Mouse (Mus musculus) gastrocnemius, adult 2 months (tissue): ENCODE data around the gene Klf3. TPM values are rescaled to one million over a fixed set of nuclear protein-coding genes. Genes with fewer than 3 reads are reported as not detected.

Experiments
- DNase-seq: peaks from one replicate; pipeline ENCODE4 v3.0.0; 2022
- H3K27ac ChIP-seq: fragments of 200-600 bp; 2 replicates; pipeline ENCODE4 v1.8.1; 2022; ENCODE audit warnings: mild to moderate bottlenecking
- H3K4me3 ChIP-seq: fragments of 200-600 bp; 2 replicates; pipeline ENCODE4 v1.8.1; 2022; ENCODE audit warnings: mild to moderate bottlenecking, moderate library complexity
- CTCF ChIP-seq: fragments of 200-600 bp; IDR thresholded peaks from 2 replicates; pipeline ENCODE4 v1.8.1; 2022; ENCODE audit warnings: antibody characterized with exemption, mild to moderate bottlenecking, moderate library complexity
- intact Hi-C: fragments of 180-260 bp; cut with DNase I; formaldehyde crosslinking; loops from one replicate; pipeline ENCODE4 v1.15.1; 2025
- total RNA-seq, 2 experiments: library from RNA; stranded (reverse); gene quantifications; 2 replicates each; pipeline ENCODE4 v1.2.3; 2021

Klf3 gene
- total RNA-seq, 2 experiments from 2014 or later = 18.2 to 20.4 TPM

DNA sequence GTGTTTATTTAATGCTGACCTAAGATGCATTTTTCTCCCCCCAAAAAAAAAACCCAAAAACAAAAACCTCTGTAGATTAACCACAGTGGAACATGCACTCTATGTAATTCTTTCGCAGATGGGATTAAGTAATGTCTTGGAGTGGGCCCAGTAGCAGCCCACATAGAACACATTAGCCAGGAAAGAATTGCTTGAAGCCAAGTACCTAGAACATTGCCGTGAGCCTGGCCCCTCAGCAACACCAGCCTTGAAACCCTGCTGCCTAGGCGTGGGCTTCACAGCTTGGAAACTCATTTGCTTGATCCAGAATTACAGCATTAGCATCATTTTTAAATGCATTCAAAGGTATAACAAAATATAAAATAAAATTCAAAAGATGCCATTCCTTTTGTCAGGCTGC, 21.6 kb downstream of the Klf3 start:
- Histone ChIP-seq H3K27ac (no peak overlapping the region; the same call in 1 of the 2 replicates), H3K4me3 (no peak overlapping the region)
- TF ChIP-seq CTCF = no peak
- no peak for DNase-seq
- intact Hi-C loops = loop anchor here (5.0 kb wide), 1 partner anchor 38 kb away; no protein-coding TSS in a partner anchor

DNA sequence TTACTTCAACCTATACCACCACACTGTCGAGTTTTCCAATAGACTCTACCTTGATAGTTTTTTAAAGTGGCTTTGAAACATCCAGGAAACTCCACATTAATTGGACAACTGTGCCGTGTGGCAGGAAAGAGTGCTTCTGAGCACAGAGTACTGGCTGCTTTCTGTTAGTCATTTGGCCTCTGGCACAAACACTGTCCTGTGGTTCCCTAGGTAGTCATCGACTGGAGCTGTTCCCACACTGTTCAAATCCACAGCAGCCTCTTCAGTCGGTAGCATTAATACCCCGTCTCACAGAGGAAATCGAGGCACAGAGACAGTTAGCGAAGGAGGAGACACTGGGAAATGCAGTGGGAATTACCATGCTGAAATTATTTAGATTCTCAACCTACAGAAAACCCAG, 22.3 kb downstream of the Klf3 start:
- no peak overlapping the region for H3K4me3 ChIP-seq
- intact Hi-C loops = no loop called here
- DNase-seq = no peak
- H3K27ac ChIP-seq = no peak overlapping the region
- TF ChIP-seq CTCF = no peak

DNA sequence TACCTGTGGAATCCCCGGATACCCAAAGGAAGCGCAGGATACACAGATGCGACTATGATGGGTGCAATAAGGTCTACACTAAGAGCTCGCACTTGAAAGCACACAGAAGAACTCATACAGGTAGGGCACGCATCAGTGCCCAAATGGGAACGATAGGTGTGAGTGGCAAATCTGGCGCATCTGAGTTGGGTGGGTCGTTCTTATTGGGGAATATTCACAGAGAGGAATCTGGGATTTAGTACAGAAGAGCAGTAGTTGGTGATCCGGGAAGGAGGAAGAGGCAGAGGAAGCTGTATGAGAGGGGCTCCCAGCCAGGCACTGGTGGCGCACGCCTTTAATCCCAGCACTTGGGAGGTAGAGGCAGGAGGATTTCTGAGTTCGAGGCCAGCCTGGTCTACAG, 24.0 kb downstream of the Klf3 start:
- no peak for DNase-seq
- TF ChIP-seq CTCF = no peak
- intact Hi-C loops = no loop called here
- Histone ChIP-seq H3K4me3 (no peak overlapping the region), H3K27ac (no peak overlapping the region)

- no peak for TF ChIP-seq CTCF
- DNase-seq = no peak
- intact Hi-C loops = no loop called here
- Histone ChIP-seq H3K27ac (no peak overlapping the region), H3K4me3 (no peak overlapping the region)
These were observed 25.1 kb downstream of the Klf3 start for GRCm38 (mm10) chr5:64828314-64828713.

DNA sequence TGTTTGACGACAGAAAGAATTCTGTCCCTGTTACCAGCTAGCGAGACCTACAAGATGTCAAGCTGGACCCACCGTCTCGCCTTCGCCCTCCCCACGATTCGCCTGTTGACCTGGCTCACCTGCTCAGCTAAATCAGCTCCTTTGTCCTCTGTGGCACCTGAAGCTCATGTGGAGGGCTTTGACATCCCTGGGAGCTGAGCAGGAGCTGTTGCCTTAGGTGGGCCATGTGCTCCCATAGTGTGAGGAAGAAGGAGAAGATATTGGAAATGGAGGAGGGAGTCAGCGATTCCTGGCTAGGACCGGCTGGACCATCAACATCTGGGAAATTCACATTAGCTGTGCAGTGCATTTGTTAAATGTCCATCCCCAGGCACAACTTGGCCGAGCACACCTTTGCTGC, 26.4 kb downstream of the Klf3 start:
- intact Hi-C loops = no loop called here
- no peak for TF ChIP-seq CTCF
- Histone ChIP-seq H3K27ac (no peak overlapping the region), H3K4me3 (no peak overlapping the region)
- DNase-seq = no peak

GRCm38 (mm10) chr5:64830773-64831172, 27.6 kb downstream of the Klf3 start:
- no peak for TF ChIP-seq CTCF
- intact Hi-C loops = no loop called here

GRCm38 (mm10) chr5:64833410-64833809, 30.2 kb downstream of the Klf3 start:
- intact Hi-C loops = no loop called here
- no peak for DNase-seq
- Histone ChIP-seq H3K4me3 (no peak overlapping the region), H3K27ac (no peak overlapping the region)
- no peak for TF ChIP-seq CTCF

More at GRCm38 (mm10) chr5:64830773-64831172, 27.6 kb downstream of the Klf3 start:
- H3K4me3 ChIP-seq = no peak overlapping the region
- no peak for DNase-seq
- no peak overlapping the region for H3K27ac ChIP-seq

DNA sequence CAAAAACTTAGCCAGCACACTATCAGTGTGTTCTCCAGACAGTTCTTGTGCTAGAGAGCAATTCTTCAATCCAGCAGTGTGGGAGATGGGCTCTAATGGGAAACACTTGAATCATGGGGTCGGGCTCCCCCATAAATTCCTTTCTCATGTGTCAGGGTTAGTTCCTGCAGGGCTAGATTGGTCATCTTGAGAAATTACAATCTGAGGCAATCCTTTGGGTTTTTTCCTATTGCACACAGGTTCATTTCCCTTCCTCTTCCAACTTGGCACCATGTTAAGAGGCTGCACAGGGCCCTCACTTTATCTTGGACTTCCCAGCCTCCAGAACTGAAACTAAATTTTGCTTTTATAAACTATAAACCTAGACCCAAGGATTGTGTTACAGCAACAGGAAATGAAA, 31.0 kb downstream of the Klf3 start:
- Histone ChIP-seq H3K27ac (no peak overlapping the region), H3K4me3 (no peak overlapping the region)
- intact Hi-C loops = no loop called here
- TF ChIP-seq CTCF = no peak
- no peak for DNase-seq

DNA sequence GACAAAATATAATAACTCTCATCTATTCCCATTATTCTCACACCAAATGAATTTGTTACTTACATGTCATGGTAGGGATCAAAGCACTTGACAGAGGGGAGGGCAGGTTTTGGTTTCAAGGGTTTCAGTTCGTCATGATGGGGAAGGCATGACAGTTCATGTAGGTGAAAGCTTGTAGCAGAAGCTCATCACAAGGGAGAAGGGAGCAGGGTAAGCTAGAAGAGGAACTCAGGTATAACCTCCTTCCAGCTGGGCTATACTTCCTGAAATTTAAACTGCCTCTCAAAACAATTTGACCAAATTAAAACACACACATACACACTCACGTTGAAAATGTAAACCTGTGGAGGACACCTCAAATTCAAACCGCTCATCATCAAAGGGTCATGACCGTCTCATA, 32.1 kb downstream of the Klf3 start:
- intact Hi-C loops = no loop called here
- no peak overlapping the region for H3K4me3 ChIP-seq
- DNase-seq = no peak
- H3K27ac ChIP-seq = no peak overlapping the region
- no peak for TF ChIP-seq CTCF

GRCm38 (mm10) chr5:64839016-64839599, 35.9 kb downstream of the Klf3 start:
- Histone ChIP-seq H3K27ac (no peak overlapping the region), H3K4me3 (no peak overlapping the region)
- TF ChIP-seq CTCF = no peak
- intact Hi-C loops = no loop called here
- DNase-seq = no peak

GRCm38 (mm10) chr5:64840087-64840486, 36.9 kb downstream of the Klf3 start:
- DNase-seq = peak; percentile 53
- intact Hi-C loops = no loop called here

DNA sequence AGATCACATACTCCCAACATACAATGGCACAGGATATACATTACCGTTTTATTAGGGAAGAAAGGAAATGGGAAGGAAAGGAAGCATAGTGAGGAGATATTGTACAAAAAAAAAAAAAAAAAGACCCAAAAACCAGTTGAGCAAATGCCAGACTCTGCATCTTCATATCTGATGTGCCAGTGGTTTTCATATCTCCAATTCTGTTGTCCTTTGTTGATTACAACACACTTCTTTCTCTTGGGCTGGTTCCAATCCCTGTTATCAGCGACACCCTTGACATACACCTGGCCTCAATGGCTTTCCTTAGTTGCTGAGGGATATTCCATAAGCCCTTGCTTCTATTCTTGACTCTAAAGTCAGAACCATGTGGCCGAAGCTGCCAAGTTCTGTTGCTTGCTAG, 41.4 kb downstream of the Klf3 start:
- TF ChIP-seq CTCF = no peak
- Histone ChIP-seq H3K4me3 (no peak overlapping the region), H3K27ac (no peak overlapping the region)
- DNase-seq = no peak
- intact Hi-C loops = no loop called here

More at GRCm38 (mm10) chr5:64840087-64840486, 36.9 kb downstream of the Klf3 start:
- TF ChIP-seq CTCF = no peak
- Histone ChIP-seq H3K4me3 (no peak overlapping the region), H3K27ac (no peak overlapping the region)

- no peak for TF ChIP-seq CTCF
- Histone ChIP-seq H3K4me3 (no peak overlapping the region), H3K27ac (no peak overlapping the region)
- DNase-seq = no peak
- intact Hi-C loops = no loop called here
These were observed 44.1 kb downstream of the Klf3 start for GRCm38 (mm10) chr5:64847305-64847704.

- TF ChIP-seq CTCF = no peak
- Histone ChIP-seq H3K27ac (no peak overlapping the region), H3K4me3 (no peak overlapping the region)
- no peak for DNase-seq
- intact Hi-C loops = loop anchor here (10.0 kb wide), 1 partner anchor 145 kb away; no protein-coding TSS in a partner anchor
These were observed 46.7 kb downstream of the Klf3 start for GRCm38 (mm10) chr5:64849892-64850291.
